Mouse (Mus musculus) MN1 (cell line): ENCODE results near the gene Galnt17.

Source experiments
- DNase-seq: peaks from one replicate; pipeline ENCODE4 v3.0.0-alpha.2; 2016; ENCODE audit warnings: low spot score

Gene Galnt17

GRCm38 (mm10) chr5:131241689-131242088 is 66.6 kb downstream of the Galnt17 start:
- DNase-seq: no peak

GRCm38 (mm10) chr5:131239813-131240212 is 68.5 kb downstream of the Galnt17 start:
- no peak for DNase-seq

- DNase-seq: no peak
Measured at GRCm38 (mm10) chr5:131236906-131237305, 71.4 kb downstream of the Galnt17 start.

- no peak for DNase-seq
Measured at GRCm38 (mm10) chr5:131233828-131234227, 74.5 kb downstream of the Galnt17 start.

DNA sequence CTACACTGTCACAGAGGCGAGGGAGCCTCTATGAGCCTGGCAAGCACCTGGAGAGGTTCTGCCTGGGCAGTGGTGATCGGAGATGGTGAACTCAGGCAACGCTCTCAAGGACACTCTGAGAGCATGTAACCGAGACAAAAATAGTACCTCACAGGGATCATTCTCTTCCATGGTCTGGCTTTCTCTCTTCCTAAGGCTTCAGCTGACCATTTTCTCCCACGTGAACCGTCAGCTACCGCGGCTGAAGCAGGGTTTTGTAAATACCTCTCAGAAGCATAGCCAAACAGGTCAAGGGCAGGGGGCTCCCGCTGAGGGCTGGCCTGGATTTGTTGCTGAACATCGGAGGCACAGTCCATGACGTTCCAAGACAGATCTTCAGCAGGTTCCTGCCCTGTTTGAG is 77.2 kb downstream of the Galnt17 start:
- DNase-seq: no peak

DNA sequence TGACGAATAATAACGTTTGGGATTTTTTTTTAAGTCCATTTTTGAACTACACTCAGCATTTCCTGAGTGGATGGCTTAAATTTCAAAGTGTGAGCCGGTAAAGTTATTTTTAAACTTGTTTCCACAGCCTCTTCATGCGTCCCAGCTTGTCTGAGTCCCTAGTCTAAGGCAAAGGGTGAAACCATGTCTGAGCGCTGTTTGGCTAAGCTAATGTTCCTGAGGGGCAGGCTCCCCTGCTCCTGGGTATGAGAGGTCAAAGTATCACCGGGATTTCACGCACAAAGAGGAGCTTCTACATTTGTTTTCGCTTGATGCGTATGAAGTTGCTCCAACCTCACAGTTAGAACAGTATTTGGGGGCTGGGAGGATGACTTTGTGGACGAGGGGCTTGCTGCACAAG is 78.6 kb downstream of the Galnt17 start:
- no peak for DNase-seq

- no peak for DNase-seq
Measured at GRCm38 (mm10) chr5:131223416-131223815, 84.9 kb downstream of the Galnt17 start.

DNA sequence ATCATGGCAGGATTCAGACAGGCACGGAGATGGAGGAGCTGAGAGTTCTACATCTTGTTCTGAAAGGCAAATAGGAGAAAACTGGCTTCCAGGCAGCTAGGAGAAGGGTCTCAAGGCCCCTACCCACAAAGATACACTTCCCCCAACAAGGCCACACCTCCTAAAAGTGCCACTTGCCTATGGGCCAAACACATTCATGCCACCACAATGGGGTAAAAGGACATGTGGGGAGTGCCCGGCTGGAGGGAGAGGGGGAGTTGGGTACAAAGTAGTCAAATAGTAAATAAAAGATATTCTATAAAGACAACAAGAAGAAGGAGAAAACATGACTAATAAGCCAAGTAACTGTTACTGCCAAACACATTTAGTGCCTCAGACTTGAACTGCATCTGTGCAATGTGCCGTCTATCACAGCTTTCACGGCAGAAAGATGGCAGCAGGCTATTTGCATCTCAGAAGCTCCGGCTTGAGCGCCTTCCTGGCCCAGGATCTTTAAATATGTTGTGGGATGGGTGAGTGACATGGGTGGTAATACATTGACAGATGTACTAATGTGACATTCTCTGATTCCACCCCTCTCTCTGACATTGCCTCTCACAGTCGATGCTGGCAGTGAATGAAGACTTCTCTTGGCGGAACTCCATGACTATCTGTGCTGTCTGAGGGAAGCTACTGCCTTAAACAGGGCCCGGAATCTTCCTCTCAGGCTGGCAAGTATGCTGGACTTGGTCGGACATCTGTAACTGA is 85.6 kb downstream of the Galnt17 start:
- DNase-seq: no peak

DNA sequence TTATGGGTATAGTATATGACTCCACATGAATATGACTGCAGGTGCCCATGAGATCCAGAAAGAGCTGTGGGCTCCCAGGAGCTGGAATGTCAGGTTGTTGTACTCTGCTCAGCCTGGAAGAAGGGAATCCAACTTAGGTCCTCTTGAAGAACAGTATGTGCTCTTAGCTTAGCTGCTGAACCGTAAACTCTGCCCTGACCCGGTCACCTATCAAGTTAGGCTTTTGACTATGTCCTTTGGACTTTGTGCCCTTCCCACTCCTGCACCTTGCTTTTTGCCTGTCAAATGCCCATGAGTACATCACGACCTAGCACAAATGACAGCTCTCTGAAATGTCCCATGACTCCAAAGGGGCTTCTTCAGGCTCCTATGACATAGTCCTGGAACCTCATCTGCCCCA is 90.1 kb downstream of the Galnt17 start:
- no peak for DNase-seq

GRCm38 (mm10) chr5:131211618-131212017 is 96.7 kb downstream of the Galnt17 start:
- DNase-seq: no peak

DNA sequence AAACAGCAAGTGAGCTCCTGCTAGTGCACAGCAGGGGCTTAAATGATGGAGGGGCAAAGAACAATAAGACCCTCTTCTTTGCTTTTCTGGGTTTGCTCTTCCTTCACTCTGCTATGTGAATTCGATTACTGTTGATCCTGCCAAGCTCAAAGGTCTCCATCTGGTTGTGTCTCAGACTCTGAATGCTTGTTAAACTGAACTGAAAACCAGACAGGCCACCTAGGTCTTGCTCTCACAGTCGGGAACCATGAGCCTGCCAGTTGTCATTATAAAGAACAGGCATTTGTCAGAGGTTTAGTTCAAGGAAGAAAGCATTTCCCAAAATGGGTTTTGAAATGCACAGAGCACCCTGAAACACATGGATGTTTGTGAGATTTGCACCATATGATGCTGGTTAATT is 107.2 kb downstream of the Galnt17 start:
- no peak for DNase-seq

DNA sequence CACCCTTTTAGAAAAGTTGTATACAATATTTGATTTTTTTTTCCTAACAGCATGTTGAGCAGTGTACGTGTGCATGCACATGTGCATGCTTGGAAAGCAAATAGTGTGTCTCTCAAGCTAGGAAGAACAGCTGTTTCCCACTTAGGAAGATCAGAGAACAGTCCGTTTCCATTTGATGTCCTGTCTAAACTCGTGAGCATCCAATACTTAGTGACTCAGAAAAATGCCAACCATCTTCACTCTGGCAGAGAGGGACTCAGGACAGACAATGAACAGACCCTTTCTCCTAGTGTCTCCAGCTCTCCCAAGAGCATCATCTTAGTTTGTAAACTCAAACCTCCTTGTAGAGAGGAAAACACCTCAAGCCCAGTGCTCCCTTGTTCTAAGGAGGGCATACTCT is 116.0 kb downstream of the Galnt17 start:
- DNase-seq: no peak

DNA sequence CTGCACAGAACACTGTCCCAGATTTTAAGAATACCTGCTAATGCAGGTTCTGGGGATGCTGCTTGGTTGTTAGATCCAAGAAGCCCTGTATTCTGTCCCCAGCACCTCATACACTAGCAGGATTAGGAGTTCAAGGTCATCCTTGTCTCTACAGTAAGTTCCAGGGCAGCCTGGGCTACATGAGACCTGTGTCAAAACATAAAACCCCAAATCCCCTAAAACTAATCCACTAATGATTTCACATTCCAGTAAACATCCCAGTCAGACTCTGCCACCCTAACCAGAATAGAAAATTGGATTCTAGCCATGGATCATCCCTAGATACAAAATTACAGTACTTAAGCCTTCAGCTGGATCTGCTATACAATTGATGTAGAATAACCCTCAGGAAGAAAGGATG is 123.7 kb downstream of the Galnt17 start:
- no peak for DNase-seq

- DNase-seq: no peak
Measured at GRCm38 (mm10) chr5:131181231-131181630, 127.1 kb downstream of the Galnt17 start.

DNA sequence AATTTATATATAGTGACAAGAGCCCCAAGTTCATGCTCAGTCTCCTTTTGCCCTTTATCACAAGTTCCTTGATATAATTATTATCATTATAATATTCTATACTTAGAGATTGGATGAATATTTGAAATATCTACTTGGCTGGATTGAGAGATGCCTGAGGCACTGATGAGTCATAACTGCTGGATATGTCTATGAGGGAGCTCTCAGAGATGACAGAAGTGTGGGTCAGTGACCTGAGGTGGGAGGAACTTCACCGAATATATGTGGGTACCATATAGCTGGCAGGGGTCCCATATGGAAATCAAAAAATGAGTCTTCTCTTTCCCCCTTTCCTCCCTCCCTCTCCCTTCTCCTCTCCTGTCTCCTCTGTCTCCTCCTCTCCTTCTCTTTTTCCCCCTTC is 127.5 kb downstream of the Galnt17 start:
- DNase-seq: no peak

GRCm38 (mm10) chr5:131177851-131178250 is 130.4 kb downstream of the Galnt17 start:
- DNase-seq: no peak

DNA sequence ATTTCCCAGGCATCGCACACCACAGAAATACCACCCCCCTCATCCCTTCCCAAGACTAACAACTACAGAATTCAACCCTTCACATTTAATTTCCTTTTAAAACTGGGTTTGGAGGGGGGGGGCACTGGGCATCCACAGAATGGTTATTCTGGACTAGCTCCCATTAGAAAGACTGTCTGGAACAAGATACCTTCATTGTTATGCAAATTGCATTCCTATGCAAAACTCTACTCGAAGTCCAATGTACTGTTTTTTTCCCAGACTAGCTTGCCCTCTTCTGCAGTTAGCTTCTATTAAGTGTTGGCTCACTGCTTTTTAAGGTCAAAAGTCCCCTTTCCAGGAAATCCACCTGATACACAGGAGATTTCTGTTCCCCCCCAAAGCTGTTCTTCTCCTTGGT is 131.1 kb downstream of the Galnt17 start:
- DNase-seq: no peak

DNA sequence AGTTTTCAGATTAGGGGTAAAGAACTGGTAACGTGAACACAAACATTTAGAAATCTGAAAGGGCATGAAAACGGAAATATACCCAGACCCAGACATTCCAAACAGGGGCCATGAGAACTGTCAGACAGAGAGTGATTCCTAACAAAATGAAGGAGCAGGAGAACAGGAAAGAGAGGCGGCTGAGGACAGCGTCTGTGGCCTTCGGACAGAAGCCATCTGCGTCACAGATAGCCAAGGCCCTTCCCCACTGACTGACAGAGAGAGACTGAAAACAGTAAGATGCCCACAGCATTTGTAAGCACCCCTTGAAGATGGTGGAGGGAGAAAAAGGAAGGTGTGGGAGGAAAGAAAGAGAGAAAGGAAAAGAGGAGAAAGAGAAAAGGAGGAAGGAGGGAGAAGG is 139.1 kb downstream of the Galnt17 start:
- DNase-seq: no peak

- no peak for DNase-seq
Measured at GRCm38 (mm10) chr5:131167366-131167765, 140.9 kb downstream of the Galnt17 start.

DNA sequence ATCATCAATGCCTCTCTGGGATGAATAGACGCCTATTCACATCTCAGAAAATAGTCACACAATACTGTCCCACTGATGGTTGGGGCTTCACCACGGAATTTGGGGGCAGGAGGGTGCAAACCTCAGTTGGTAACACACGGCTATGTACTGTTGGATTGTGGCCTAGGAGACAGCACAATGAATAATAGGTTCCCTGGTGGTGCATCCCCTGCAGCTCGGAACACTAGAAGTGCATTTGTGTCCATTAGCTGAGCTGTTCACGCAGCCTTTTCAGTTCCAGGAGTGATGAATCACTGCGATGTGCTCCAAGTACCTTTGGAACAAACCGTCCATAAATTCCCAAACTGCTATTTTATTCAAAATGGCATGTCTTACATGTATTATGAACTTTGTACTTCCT is 142.6 kb downstream of the Galnt17 start:
- no peak for DNase-seq

DNA sequence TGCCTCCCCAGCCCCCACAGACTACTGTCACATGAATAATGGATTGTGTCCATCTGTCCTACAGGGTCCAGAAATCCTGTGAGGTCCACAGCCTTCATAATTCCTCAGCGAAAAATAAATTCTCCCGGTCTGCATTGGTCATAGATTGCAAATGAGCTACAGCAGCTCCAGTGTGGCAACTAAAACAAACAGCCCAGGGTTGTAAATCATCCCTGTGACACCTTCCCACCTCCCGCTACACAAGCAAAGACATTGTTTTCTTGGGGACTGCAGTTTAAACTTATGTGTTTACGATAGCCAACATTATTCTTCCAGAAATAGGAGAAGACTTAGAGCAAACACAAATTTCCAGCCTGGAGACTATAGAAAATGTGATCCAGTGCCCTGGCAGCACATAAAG is 150.4 kb downstream of the Galnt17 start:
- no peak for DNase-seq

GRCm38 (mm10) chr5:131156323-131156722 is 152.0 kb downstream of the Galnt17 start:
- no peak for DNase-seq

DNA sequence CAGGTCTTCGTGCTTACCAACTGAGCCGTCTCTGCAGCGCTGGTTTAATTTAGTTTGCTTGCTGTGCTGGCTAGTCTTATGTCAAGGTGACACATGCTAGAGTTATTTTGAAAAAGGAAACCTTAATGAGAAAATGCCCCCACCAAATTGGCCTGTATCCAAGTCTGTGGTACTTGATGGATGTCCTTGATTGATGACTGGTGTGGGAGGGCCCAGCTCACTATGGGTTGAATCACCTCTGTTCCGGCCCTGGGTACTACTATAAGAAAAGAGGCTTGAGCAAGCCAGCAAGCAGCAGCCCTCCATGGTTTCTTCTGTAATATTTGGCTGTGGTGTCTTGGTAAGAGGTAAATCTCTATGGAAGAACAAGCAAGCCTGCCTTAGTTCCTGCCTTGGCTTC is 165.7 kb downstream of the Galnt17 start:
- DNase-seq: no peak

GRCm38 (mm10) chr5:131134809-131135208 is 173.5 kb downstream of the Galnt17 start:
- DNase-seq: no peak
